Mouse (Mus musculus) right cerebral cortex, postnatal 25 days (tissue): ENCODE data around the gene Plin2.
"Not testable (repeated sequence)": the region's sequence is repeated elsewhere in the genome, so short reads cannot be mapped to it uniquely, and the experiment has no call there.

Experiments
- DNase-seq: peaks from one replicate; pipeline ENCODE4 v3.0.0; 2022

Plin2 gene

DNA sequence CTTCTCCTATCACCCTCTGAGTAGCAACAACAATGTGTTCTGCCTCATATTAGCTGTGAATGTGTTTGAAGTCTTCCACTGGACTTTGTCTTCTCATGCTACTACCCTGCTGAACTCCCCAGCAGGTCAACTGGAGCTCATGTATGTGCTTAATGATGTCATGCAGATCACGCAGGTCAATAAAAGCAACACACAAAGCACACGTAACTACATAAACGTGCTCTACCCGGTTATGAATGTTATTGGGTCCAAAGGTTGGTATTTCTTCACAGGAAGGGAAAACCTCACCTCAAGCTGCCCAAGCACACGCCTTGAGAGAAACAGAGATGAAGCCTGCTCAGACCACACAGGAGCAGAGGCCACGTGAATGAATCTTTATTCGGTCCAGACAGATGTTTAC is 43.4 kb downstream of the Plin2 start:
- not testable (repeated sequence) for DNase-seq

DNA sequence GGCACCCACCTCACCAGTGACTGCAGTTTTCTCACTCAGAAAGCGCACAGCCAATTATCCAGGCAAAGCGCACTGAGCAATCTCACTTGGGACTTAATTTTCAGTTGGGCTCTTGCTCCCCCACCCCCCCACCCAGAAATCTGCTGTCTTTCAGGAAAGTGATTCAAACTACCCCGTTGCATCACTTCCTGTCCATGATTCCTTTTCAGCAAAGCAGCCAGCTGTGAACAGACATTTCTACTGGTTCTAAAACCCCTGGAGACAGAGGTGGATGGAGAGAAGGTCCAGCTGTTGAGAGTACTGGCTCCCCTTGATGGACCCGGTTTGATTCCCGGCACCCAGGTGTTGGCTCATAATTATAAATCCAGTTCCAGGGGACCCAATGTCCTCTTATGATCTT is 44.4 kb downstream of the Plin2 start:
- no peak for DNase-seq

DNA sequence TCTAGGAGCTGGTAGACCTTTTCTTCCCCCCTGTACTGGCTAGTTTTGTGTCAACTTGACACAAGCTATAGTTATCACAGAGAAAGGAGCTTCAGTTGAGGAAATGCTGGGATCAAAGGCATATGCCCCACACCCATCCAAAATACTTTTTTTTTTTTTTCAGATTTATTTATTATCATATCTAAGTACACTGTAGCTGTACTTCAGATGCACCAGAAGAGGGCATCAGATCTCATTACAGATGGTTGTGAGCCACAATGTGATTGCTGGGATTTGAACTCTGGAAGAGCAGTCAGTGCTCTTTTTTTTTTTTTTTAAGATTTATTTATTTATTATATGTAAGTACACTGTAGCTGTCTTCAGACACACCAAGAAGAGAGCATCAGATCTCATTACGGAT is 47.3 kb downstream of the Plin2 start:
- DNase-seq = not testable (repeated sequence)

DNA sequence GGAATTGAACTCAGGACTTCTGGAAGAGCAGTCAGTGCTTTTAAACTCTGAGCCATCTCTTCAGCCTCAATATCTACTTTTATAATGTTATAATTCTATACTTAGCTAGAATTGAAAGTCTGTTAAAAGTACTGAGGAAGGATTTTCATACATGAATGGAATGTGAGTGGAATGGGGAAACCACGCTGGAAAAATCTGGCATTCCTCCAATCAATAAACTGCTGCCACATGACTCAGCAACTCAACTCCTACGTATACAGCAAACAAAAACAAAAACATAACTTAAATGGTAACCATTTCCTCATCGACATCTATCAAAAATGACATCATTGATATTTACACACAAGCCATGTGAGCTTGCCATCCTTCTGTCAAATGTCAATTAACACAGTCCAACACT is 47.7 kb downstream of the Plin2 start:
- no peak for DNase-seq

DNA sequence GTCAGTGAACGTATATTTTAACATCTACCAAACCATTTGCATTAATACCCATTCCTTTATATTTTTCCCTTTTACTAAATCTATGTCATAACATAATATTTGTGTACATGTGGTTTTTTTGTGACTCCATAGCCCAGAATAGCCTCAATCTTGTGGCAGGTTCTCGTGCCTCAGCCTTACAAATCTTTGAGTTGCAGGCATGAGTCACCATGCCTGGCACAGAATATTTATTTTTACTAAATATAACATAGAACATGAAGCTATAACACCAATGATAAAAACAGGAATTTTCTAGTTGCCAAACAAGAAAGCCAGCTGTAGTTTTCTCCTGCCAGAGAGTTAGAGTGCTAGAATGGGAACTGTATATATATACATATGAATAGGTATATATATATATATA is 49.4 kb downstream of the Plin2 start:
- no peak for DNase-seq

DNA sequence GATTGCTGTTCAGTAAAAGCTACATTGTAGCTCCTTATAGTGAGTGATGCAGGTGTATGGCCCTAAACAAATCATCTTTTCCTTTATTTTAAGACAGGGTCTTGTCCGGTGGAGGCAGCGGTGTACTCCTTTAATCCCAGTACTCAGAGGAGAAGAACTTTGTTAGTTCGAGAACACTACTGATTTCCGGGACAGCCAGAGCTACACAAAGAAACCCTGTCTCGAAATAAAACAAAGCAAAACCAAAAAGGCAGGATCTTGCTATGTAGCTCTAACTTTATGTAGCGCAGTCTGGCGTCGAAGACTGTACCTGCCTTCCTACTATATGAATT is 57.6 kb downstream of the Plin2 start:
- DNase-seq = no peak

DNA sequence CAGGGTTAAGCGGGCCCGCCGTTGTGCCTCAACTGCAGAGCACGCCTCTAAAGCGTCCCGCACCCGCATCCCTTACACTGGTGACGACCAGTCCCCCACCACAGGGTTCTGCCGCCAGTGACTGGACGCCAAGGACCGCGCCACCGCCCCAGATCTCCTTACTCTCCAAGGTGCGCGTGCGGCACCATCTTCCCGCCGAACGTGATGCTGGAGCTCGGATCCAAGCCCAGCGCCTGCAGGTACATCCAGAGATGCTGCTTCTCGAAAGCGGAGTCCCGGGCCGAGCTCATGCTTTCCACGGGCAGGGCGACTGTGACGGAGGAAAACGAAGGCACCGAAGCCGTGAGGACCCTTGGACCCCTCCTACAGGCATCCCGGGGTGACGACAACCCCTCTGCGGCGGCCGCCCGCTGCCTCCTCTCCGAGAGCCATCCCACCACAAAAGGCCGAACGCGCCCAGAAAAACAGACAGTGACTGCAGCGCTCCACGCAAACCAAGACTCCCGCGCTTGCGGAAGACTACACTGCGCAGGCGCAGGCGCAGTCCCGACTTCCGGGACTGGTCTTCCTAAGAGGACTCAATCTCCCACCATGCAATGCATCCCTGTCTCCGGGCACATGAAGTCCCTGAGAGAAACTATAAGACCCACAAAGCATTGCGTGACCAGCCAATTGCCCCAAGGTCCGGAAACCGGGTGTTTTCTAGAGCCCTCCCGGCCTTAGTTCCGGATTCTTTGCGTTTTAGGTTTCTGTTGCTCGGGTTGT is 58.2 kb downstream of the Plin2 start, which contains the start of gene Haus6:
Gene Haus6, minus strand, starts transcription at position 532 of the 765 bp plus-strand sequence.
- peak; percentile 92 for DNase-seq
